Mouse (Mus musculus) forebrain, embryonic 14.5 days (tissue): Measurements from ENCODE around the gene Dmap1. TPM values are rescaled to one million over a fixed set of nuclear protein-coding genes. Genes with fewer than 3 reads are reported as not detected.

Source experiments
- ATAC-seq: fragments of 200-750 bp; cut with Nextera tagmentation; 2 replicates; pipeline ENCODE4 v1.8.0; 2017; ENCODE audit warnings: mild to moderate bottlenecking, moderate library complexity
- DNase-seq: peaks from one replicate; pipeline ENCODE4 v3.0.0-alpha.2; 2015; ENCODE audit warnings: low spot score
- H3K27ac ChIP-seq: fragments of 300-500 bp; sonication (generic); 2 replicates; pipeline ENCODE4 v1.5.1; 2014; ENCODE audit warnings: low read depth, mild to moderate bottlenecking, control low read depth, low read length, moderate library complexity
- H3K27me3 ChIP-seq: fragments of 300-500 bp; sonication (generic); replicated peaks from 2 replicates; pipeline ENCODE4 v1.6.1; 2014; ENCODE audit warnings: low read length, control low read depth, mixed read lengths; ENCODE audit not compliant: control insufficient read depth, insufficient read depth
- H3K36me3 ChIP-seq: fragments of 300-500 bp; sonication (generic); 2 replicates; pipeline ENCODE4 v1.6.1; 2014; ENCODE audit warnings: low read length, control low read depth; ENCODE audit not compliant: control insufficient read depth, insufficient read depth
- H3K4me1 ChIP-seq: fragments of 300-500 bp; sonication (generic); 2 replicates; pipeline ENCODE4 v1.6.1; 2014; ENCODE audit warnings: antibody characterized with exemption, low read length, control low read depth; ENCODE audit not compliant: control insufficient read depth, insufficient read depth
- H3K4me2 ChIP-seq: fragments of 300-500 bp; sonication (generic); 2 replicates; pipeline ENCODE4 v1.6.1; 2014; ENCODE audit warnings: mild to moderate bottlenecking, control low read depth, low read length
- H3K4me3 ChIP-seq: fragments of 300-500 bp; sonication (generic); 2 replicates; pipeline ENCODE4 v1.5.1; 2014; ENCODE audit warnings: low read depth, low read length, control low read depth
- H3K9ac ChIP-seq: fragments of 300-500 bp; sonication (generic); 2 replicates; pipeline ENCODE4 v1.6.1; 2014; ENCODE audit warnings: mild to moderate bottlenecking, low read length, control low read depth, moderate library complexity
- H3K9me3 ChIP-seq: fragments of 300-500 bp; sonication (generic); replicated peaks from 2 replicates; pipeline ENCODE4 v1.6.1; 2016; ENCODE audit warnings: low read length, control low read depth, mixed read lengths; ENCODE audit not compliant: control insufficient read depth
- WGBS: fragments of 180-500 bp; shearing (Covaris S2); extraction: QIAGEN DNeasy Blood & Tissue Kit; methylation state at CpG from one replicate; pipeline ENCODE4 v1.1.7; 2014; 5-methylcytosine and 5-hydroxymethylcytosine counted together
- polyA plus RNA-seq: library from polyadenylated mRNA; unstranded; fragments of >200 nt; fragmentation: Nextera tagmentation; extraction: Ambion mirVana; gene quantifications from 2 replicates; pipeline ENCODE4 v1.2.1, GENCODE M21; 2014

The Dmap1 gene
- polyA plus RNA-seq, 1 experiment from 2014 or later: 97.6 TPM

GRCm38 (mm10) chr4:117660001-117660400, 22.1 kb downstream of the Dmap1 start:
- H3K36me3 ChIP-seq: no peaks in the 10 kb centered on the region
- H3K9me3 ChIP-seq: no peaks in the 10 kb centered on the region
- H3K4me3 ChIP-seq: no peak overlapping the region
- DNase-seq: no peak
- ATAC-seq: no peak
- no peak overlapping the region for H3K9ac ChIP-seq
- WGBS: 93% methylated on average over 5 of the region's 5 CpGs
- no peak overlapping the region for H3K4me2 ChIP-seq
- H3K27ac ChIP-seq: no peak overlapping the region
- H3K27me3 ChIP-seq: no peaks in the 10 kb centered on the region
- peaks cover 31% of the 10 kb centered on the region for H3K4me1 ChIP-seq

- no peak for DNase-seq
- H3K9me3 ChIP-seq: no peaks in the 10 kb centered on the region
- peaks cover 42% of the 10 kb centered on the region for H3K4me1 ChIP-seq
- H3K4me3 ChIP-seq: no peak overlapping the region
- peak overlapping the region; percentile 15; the same call in 1 of the 2 replicates for H3K27ac ChIP-seq
- H3K27me3 ChIP-seq: no peaks in the 10 kb centered on the region
- H3K9ac ChIP-seq: no peak overlapping the region
- no peak overlapping the region for H3K4me2 ChIP-seq
- ATAC-seq: no peak
- H3K36me3 ChIP-seq: no peaks in the 10 kb centered on the region
- WGBS: 58% methylated on average over 14 of the region's 14 CpGs
These were observed 23.3 kb downstream of the Dmap1 start for GRCm38 (mm10) chr4:117658582-117659444.

GRCm38 (mm10) chr4:117657646-117658045, 24.4 kb downstream of the Dmap1 start:
- Histone ChIP-seq H3K4me3 (no peak overlapping the region), H3K36me3 (no peaks in the 10 kb centered on the region), H3K4me1 (peaks cover 47% of the 10 kb centered on the region), H3K4me2 (no peak overlapping the region), H3K27me3 (no peaks in the 10 kb centered on the region), H3K27ac (peak overlapping the region; percentile 82), H3K9me3 (no peaks in the 10 kb centered on the region), H3K9ac (no peak overlapping the region)
- 25% methylated on average over 4 of the region's 4 CpGs for WGBS
- peak; percentile 63 for ATAC-seq
- peak; percentile 84 for DNase-seq

- Histone ChIP-seq H3K36me3 (no peaks in the 10 kb centered on the region), H3K9ac (no peak overlapping the region), H3K27me3 (no peaks in the 10 kb centered on the region), H3K4me1 (peaks cover 50% of the 10 kb centered on the region), H3K9me3 (no peaks in the 10 kb centered on the region), H3K4me2 (no peak overlapping the region), H3K4me3 (no peak overlapping the region), H3K27ac (peak overlapping the region; percentile 82)
- DNase-seq (peak; percentile 73), ATAC-seq (peak; percentile 32)
- 10% methylated on average over 6 of the region's 6 CpGs for WGBS
These were observed 25.1 kb downstream of the Dmap1 start for GRCm38 (mm10) chr4:117656961-117657360.

- 46% methylated on average over 5 of the region's 5 CpGs for WGBS
- Histone ChIP-seq H3K4me2 (no peak overlapping the region), H3K9ac (no peak overlapping the region), H3K36me3 (no peaks in the 10 kb centered on the region), H3K27me3 (no peaks in the 10 kb centered on the region), H3K4me3 (no peak overlapping the region), H3K4me1 (peaks cover 52% of the 10 kb centered on the region), H3K27ac (peak overlapping the region; percentile 72), H3K9me3 (no peaks in the 10 kb centered on the region)
- DNase-seq (peak; percentile 42), ATAC-seq (no peak)
These were observed 26.6 kb downstream of the Dmap1 start for GRCm38 (mm10) chr4:117655500-117655863.

- 40% methylated on average over 9 of the region's 9 CpGs for WGBS
- Histone ChIP-seq H3K4me1 (peaks cover 52% of the 10 kb centered on the region), H3K4me2 (no peak overlapping the region)
These were observed 27.2 kb downstream of the Dmap1 start for GRCm38 (mm10) chr4:117654703-117655499.

GRCm38 (mm10) chr4:117654016-117654702, 27.9 kb downstream of the Dmap1 start:
- H3K36me3 ChIP-seq: no peaks in the 10 kb centered on the region
- H3K4me3 ChIP-seq: no peak overlapping the region
- 6% methylated on average over 10 of the region's 10 CpGs for WGBS
- no peaks in the 10 kb centered on the region for H3K27me3 ChIP-seq
- no peaks in the 10 kb centered on the region for H3K9me3 ChIP-seq
- DNase-seq: peak; percentile 66
- H3K9ac ChIP-seq: 0 out of 2 replicates have a peak overlapping the region, but pooled peaks have one; percentile 29
- H3K27ac ChIP-seq: peak overlapping the region; percentile 72
- peaks cover 53% of the 10 kb centered on the region for H3K4me1 ChIP-seq
- peak; percentile 27 for ATAC-seq
- H3K4me2 ChIP-seq: no peak overlapping the region

More at GRCm38 (mm10) chr4:117654703-117655499, 27.2 kb downstream of the Dmap1 start:
- H3K27ac ChIP-seq: peak overlapping the region; percentile 72
- no peaks in the 10 kb centered on the region for H3K9me3 ChIP-seq
- no peaks in the 10 kb centered on the region for H3K27me3 ChIP-seq
- ATAC-seq (no peak; the same call in 1 of the 2 replicates), DNase-seq (no peak)
- no peak overlapping the region for H3K4me3 ChIP-seq
- no peak overlapping the region for H3K9ac ChIP-seq
- H3K36me3 ChIP-seq: no peaks in the 10 kb centered on the region

GRCm38 (mm10) chr4:117652727-117653126, 29.3 kb downstream of the Dmap1 start:
- no peaks in the 10 kb centered on the region for H3K27me3 ChIP-seq
- H3K9ac ChIP-seq: no peak overlapping the region
- WGBS: 50% methylated on average over 5 of the region's 5 CpGs
- H3K4me1 ChIP-seq: peaks cover 57% of the 10 kb centered on the region
- no peak for ATAC-seq
- no peak overlapping the region for H3K4me3 ChIP-seq
- no peak overlapping the region for H3K4me2 ChIP-seq
- H3K9me3 ChIP-seq: no peaks in the 10 kb centered on the region
- no peak overlapping the region for H3K27ac ChIP-seq
- no peak for DNase-seq
- no peaks in the 10 kb centered on the region for H3K36me3 ChIP-seq
